Mouse (Mus musculus) forebrain, postnatal 0 days (tissue): ENCODE results near the gene Kdm4c. TPM values are rescaled to one million over a fixed set of nuclear protein-coding genes. Genes with fewer than 3 reads are reported as not detected.
A peak's percentile ranks its signal among the peaks of the same experiment; 100 is the strongest.
"Not testable (repeated sequence)": the region's sequence is repeated elsewhere in the genome, so short reads cannot be mapped to it uniquely, and the experiment has no call there.

ENCODE experiments used
- ATAC-seq: fragments of 200-750 bp; cut with Nextera tagmentation; 2 replicates; pipeline ENCODE4 v1.8.0; 2017; ENCODE audit warnings: mild to moderate bottlenecking, moderate library complexity
- DNase-seq: peaks from one replicate; pipeline ENCODE4 v3.0.0-alpha.2; 2015
- H3K27ac ChIP-seq: fragments of 300-500 bp; sonication (generic); 2 replicates; pipeline ENCODE4 v1.5.1; 2014; ENCODE audit warnings: low read depth, mild to moderate bottlenecking, antibody characterized with exemption, low read length, moderate library complexity, mixed read lengths
- H3K27me3 ChIP-seq: fragments of 300-500 bp; sonication (generic); 2 replicates; pipeline ENCODE4 v1.6.1; 2014; ENCODE audit warnings: mild to moderate bottlenecking, low read length, mixed read lengths; ENCODE audit not compliant: insufficient read depth
- H3K36me3 ChIP-seq: fragments of 300-500 bp; sonication (generic); 2 replicates; pipeline ENCODE4 v1.6.1; 2014; ENCODE audit warnings: mild to moderate bottlenecking, moderate library complexity; ENCODE audit not compliant: insufficient read depth
- H3K4me1 ChIP-seq: fragments of 300-500 bp; sonication (generic); 2 replicates; pipeline ENCODE4 v1.6.1; 2014; ENCODE audit warnings: antibody characterized with exemption; ENCODE audit not compliant: insufficient read depth
- H3K4me2 ChIP-seq: fragments of 300-500 bp; sonication (generic); 2 replicates; pipeline ENCODE4 v1.6.1; 2014; ENCODE audit warnings: low read depth, mild to moderate bottlenecking, moderate library complexity
- H3K4me3 ChIP-seq: fragments of 300-500 bp; sonication (generic); 2 replicates; pipeline ENCODE4 v1.5.1; 2014; ENCODE audit warnings: low read depth, low read length, mixed read lengths
- H3K9ac ChIP-seq: fragments of 300-500 bp; sonication (generic); 2 replicates; pipeline ENCODE4 v1.6.1; 2014; ENCODE audit warnings: mild to moderate bottlenecking
- H3K9me3 ChIP-seq: fragments of 300-500 bp; sonication (generic); 2 replicates; pipeline ENCODE4 v1.6.1; 2016; ENCODE audit warnings: low read length
- CTCF ChIP-seq: sonication (generic); IDR thresholded peaks from 2 replicates; pipeline ENCODE4 v1.5.1; 2016; ENCODE audit warnings: antibody characterized with exemption, control low read depth, low read depth
- WGBS: fragments of 180-500 bp; shearing (Covaris S2); extraction: QIAGEN DNeasy Blood & Tissue Kit; methylation state at CpG from one replicate; pipeline ENCODE4 v1.1.7; 2014; 5-methylcytosine and 5-hydroxymethylcytosine counted together
- polyA plus RNA-seq: library from polyadenylated mRNA; unstranded; fragments of >200 nt; fragmentation: Nextera tagmentation; extraction: Ambion mirVana; gene quantifications from 2 replicates; pipeline ENCODE4 v1.2.1, GENCODE M21; 2015
- total RNA-seq: library from RNA; depleted of rRNA; stranded (reverse); fragments of >200 nt; gene quantifications from 2 replicates; pipeline ENCODE4 v1.2.3, GENCODE M21; 2014; rRNA removed

Gene Kdm4c
- total RNA-seq (22.2 and 25.9 TPM in 2 replicates), polyA plus RNA-seq (5.5 and 8.2 TPM in 2 replicates)

DNA sequence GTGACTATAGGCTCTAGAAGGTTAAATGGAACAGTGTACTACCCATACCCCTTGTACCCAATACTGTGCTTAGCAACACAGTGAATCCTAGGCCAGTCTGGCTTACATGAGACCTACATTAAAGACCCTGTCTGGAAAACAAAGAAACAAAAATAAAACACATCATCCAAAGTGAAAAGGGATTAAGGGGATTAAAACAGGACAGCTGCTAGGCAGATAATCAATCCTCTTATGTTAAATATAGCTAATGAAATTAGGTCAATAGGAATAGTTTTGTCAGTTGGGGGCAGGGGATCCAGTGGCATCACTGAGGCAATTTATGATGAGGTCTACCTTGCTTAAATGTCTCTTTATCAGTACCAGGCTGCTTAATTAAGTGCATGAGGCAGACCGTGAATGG, at the start of gene Kdm4c:
TSS of gene Kdm4c (plus strand) at position 322 of the 400 bp plus-strand sequence.
- H3K4me3 ChIP-seq = no peak within 1 kb of the TSS
- H3K9ac ChIP-seq = no peak within 1 kb of the TSS
- no peak for DNase-seq
- H3K4me1 ChIP-seq = no peaks in the 10 kb centered on the region
- 67% methylated on average over 1 of the region's 1 CpGs for WGBS
- no peak within 1 kb of the TSS for H3K4me2 ChIP-seq
- no peak within 1 kb of the TSS for H3K27ac ChIP-seq
- ATAC-seq = no peak
- TF ChIP-seq CTCF = no peak
- no peaks in the 10 kb centered on the region for H3K9me3 ChIP-seq
- H3K36me3 ChIP-seq = no peaks in the 10 kb centered on the region
- no peaks in the 10 kb centered on the region for H3K27me3 ChIP-seq

- H3K4me2 ChIP-seq = no peak overlapping the region
- H3K9me3 ChIP-seq = no peaks in the 10 kb centered on the region
- no peaks in the 10 kb centered on the region for H3K4me1 ChIP-seq
- no peak for TF ChIP-seq CTCF
- no peak overlapping the region for H3K27ac ChIP-seq
- no peak for DNase-seq
- no peaks in the 10 kb centered on the region for H3K27me3 ChIP-seq
- H3K4me3 ChIP-seq = no peak overlapping the region
- no peaks in the 10 kb centered on the region for H3K36me3 ChIP-seq
- H3K9ac ChIP-seq = no peak overlapping the region
- ATAC-seq = no peak
These were observed 41.0 kb upstream of the Kdm4c start for GRCm38 (mm10) chr4:74201281-74201811.

DNA sequence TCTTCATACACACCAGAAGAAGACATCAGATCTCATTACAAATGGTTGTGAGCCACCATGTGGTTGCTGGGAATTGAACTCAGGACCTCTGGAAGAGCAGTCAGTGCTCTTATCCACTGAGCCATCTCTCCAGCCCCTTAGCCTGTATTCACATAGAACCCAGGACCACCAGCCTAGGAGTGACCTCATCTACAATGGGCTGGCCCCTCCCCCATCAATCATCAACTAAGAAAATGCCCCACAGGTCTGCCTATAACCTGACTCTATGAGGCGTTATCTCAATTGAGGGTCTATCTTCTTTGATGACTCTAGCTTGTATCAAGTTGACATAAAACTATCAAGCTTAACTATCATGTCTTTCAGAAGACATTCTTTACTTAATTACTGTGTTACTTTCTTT, 20.5 kb upstream of the Kdm4c start:
- not testable (repeated sequence) for ATAC-seq, H3K9ac ChIP-seq, H3K27ac ChIP-seq, H3K4me1 ChIP-seq, DNase-seq, H3K4me2 ChIP-seq, H3K4me3 ChIP-seq, H3K9me3 ChIP-seq, H3K36me3 ChIP-seq, H3K27me3 ChIP-seq
- WGBS = 95% methylated on average over 1 of the region's 1 CpGs

DNA sequence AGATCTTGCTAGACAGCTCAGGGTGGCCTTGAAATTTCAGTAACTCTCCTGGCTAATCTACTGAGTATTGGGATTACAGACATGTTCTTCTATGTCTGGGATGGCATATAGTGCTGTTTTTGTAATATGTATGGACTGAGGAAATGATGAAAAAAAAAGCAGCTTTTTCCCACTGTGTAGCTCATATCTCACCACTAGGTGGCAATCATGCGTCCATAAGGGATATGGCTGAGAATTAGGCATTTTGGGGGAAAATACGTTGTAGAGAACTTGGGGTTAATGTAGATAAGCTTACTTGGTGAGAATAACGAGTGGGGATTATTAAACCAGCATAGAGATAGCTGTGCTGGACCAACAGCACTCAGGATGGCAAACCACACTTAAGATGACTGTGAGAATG, 19.9 kb upstream of the Kdm4c start:
- Histone ChIP-seq H3K9ac (no peak overlapping the region), H3K36me3 (no peaks in the 10 kb centered on the region), H3K27ac (no peak overlapping the region), H3K4me1 (no peaks in the 10 kb centered on the region), H3K27me3 (no peaks in the 10 kb centered on the region), H3K9me3 (no peaks in the 10 kb centered on the region), H3K4me2 (no peak overlapping the region), H3K4me3 (no peak overlapping the region)
- DNase-seq (peak; percentile 31), ATAC-seq (no peak)
- WGBS = 34% methylated on average over 3 of the region's 3 CpGs
- TF ChIP-seq CTCF = peak; percentile 72

DNA sequence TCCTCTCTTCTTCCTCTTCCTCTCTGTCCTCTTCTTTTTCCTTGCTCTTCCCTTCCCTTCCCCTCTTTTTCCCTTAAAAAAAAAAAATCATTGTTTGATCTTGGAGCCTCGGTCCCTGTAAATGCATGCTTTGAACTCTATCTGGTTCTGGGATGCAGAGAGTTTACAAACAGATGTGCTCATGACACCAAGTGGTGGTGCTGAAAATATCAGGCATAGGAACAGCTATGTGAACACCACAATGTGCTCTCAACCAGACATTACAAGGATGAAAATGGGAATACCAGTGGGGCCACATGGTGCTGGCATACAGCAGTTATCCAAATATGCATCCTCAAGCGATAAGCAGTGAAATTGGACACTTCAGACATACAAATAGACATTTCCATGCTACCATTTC, 18.1 kb upstream of the Kdm4c start:
- Histone ChIP-seq H3K27me3 (no peaks in the 10 kb centered on the region), H3K36me3 (no peaks in the 10 kb centered on the region), H3K9me3 (no peaks in the 10 kb centered on the region), H3K4me3 (no peak overlapping the region), H3K27ac (no peak overlapping the region), H3K4me1 (no peaks in the 10 kb centered on the region), H3K4me2 (no peak overlapping the region), H3K9ac (no peak overlapping the region)
- 69% methylated on average over 2 of the region's 2 CpGs for WGBS
- TF ChIP-seq CTCF = peak; percentile 35
- ATAC-seq = no peak
- DNase-seq = no peak

GRCm38 (mm10) chr4:74230994-74231393, 11.3 kb upstream of the Kdm4c start:
- TF ChIP-seq CTCF = peak; percentile 55
- peak; percentile 64 for ATAC-seq
- H3K4me3 ChIP-seq = no peak overlapping the region
- no peaks in the 10 kb centered on the region for H3K27me3 ChIP-seq
- no peaks in the 10 kb centered on the region for H3K36me3 ChIP-seq
- no peak overlapping the region for H3K27ac ChIP-seq
- DNase-seq = no peak
- WGBS = 77% methylated on average over 4 of the region's 4 CpGs
- H3K4me1 ChIP-seq = no peaks in the 10 kb centered on the region
- no peaks in the 10 kb centered on the region for H3K9me3 ChIP-seq
- H3K9ac ChIP-seq = no peak overlapping the region
- no peak overlapping the region for H3K4me2 ChIP-seq

- H3K9me3 ChIP-seq = no peaks in the 10 kb centered on the region
- WGBS = 63% methylated on average over 5 of the region's 5 CpGs
- ATAC-seq (0 out of 2 replicates have a peak, but pooled peaks have one; percentile 23), DNase-seq (peak; percentile 47)
- no peaks in the 10 kb centered on the region for H3K27me3 ChIP-seq
- no peak overlapping the region for H3K27ac ChIP-seq
- no peak overlapping the region for H3K4me2 ChIP-seq
- TF ChIP-seq CTCF = peak; percentile 75
- H3K4me3 ChIP-seq = no peak overlapping the region
- no peaks in the 10 kb centered on the region for H3K4me1 ChIP-seq
- no peaks in the 10 kb centered on the region for H3K36me3 ChIP-seq
- H3K9ac ChIP-seq = no peak overlapping the region
These were observed 10.9 kb upstream of the Kdm4c start for GRCm38 (mm10) chr4:74231405-74231804.

GRCm38 (mm10) chr4:74233534-74233933, 8.8 kb upstream of the Kdm4c start:
- H3K4me1 ChIP-seq = no peaks in the 10 kb centered on the region
- H3K36me3 ChIP-seq = no peaks in the 10 kb centered on the region
- H3K27me3 ChIP-seq = no peaks in the 10 kb centered on the region
- 75% methylated on average over 3 of the region's 3 CpGs for WGBS
- H3K4me2 ChIP-seq = no peak overlapping the region
- no peak for TF ChIP-seq CTCF
- H3K27ac ChIP-seq = no peak overlapping the region
- no peaks in the 10 kb centered on the region for H3K9me3 ChIP-seq
- H3K4me3 ChIP-seq = no peak overlapping the region
- ATAC-seq = peak; percentile 72
- peak; percentile 56 for DNase-seq
- H3K9ac ChIP-seq = no peak overlapping the region
